Mouse (Mus musculus): ENCODE measurements at regions not wholly inside any gene's neighbourhood (a gene's known extent, or its start where the extent isn't known, plus 50 kb on each side); places are given as distances from the start of the nearest gene placed in this dataset.

GRCm38 (mm10) chr7:125024944-125025343 lies 419.5 kb upstream of the Kdm8 start:
- no peak for DNase-seq (ENCODE audit: low spot score)

- no peak for DNase-seq (ENCODE audit: low spot score)
These were observed 410.7 kb upstream of the Kdm8 start for GRCm38 (mm10) chr7:125033778-125034177.

GRCm38 (mm10) chr7:125034196-125034595 lies 410.3 kb upstream of the Kdm8 start:
- DNase-seq (ENCODE audit: low spot score) = peak; percentile 19

GRCm38 (mm10) chr7:125036098-125036991 lies 408.1 kb upstream of the Kdm8 start:
- DNase-seq (ENCODE audit: low spot score) = peak; percentile 75

- peak; percentile 84 for DNase-seq (ENCODE audit: low spot score)
These were observed 405.6 kb upstream of the Kdm8 start for GRCm38 (mm10) chr7:125038840-125039239.

- DNase-seq (ENCODE audit: low spot score) = no peak
These were observed 388.4 kb upstream of the Kdm8 start for GRCm38 (mm10) chr7:125055951-125056625.

GRCm38 (mm10) chr7:125102464-125102863 lies 342.0 kb upstream of the Kdm8 start:
- no peak for DNase-seq (ENCODE audit: low spot score)

- no peak for DNase-seq (ENCODE audit: low spot score)
These were observed 340.5 kb upstream of the Kdm8 start for GRCm38 (mm10) chr7:125104011-125104410.

- peak; percentile 22 for DNase-seq (ENCODE audit: low spot score)
These were observed 331.6 kb upstream of the Kdm8 start for GRCm38 (mm10) chr7:125112820-125113273.

- peak; percentile 6 for DNase-seq (ENCODE audit: low spot score)
These were observed 329.0 kb upstream of the Kdm8 start for GRCm38 (mm10) chr7:125115322-125115996.

GRCm38 (mm10) chr7:125117173-125117572 lies 327.3 kb upstream of the Kdm8 start:
- no peak for DNase-seq (ENCODE audit: low spot score)

- no peak for DNase-seq (ENCODE audit: low spot score)
These were observed 315.3 kb upstream of the Kdm8 start for GRCm38 (mm10) chr7:125129187-125129586.

GRCm38 (mm10) chr7:125131968-125132367 lies 312.5 kb upstream of the Kdm8 start:
- DNase-seq (ENCODE audit: low spot score) = no peak

GRCm38 (mm10) chr7:125138607-125139006 lies 305.9 kb upstream of the Kdm8 start:
- no peak for DNase-seq (ENCODE audit: low spot score)

- DNase-seq (ENCODE audit: low spot score) = no peak
These were observed 305.3 kb upstream of the Kdm8 start for GRCm38 (mm10) chr7:125139196-125139595.

- DNase-seq (ENCODE audit: low spot score) = no peak
These were observed 303.6 kb upstream of the Kdm8 start for GRCm38 (mm10) chr7:125140854-125141253.

- DNase-seq (ENCODE audit: low spot score) = no peak
These were observed 302.6 kb upstream of the Kdm8 start for GRCm38 (mm10) chr7:125141864-125142263.

- no peak for DNase-seq (ENCODE audit: low spot score)
These were observed 298.5 kb upstream of the Kdm8 start for GRCm38 (mm10) chr7:125146025-125146424.

GRCm38 (mm10) chr7:125149151-125149550 lies 295.3 kb upstream of the Kdm8 start:
- DNase-seq (ENCODE audit: low spot score) = no peak

GRCm38 (mm10) chr7:125149740-125150139 lies 294.7 kb upstream of the Kdm8 start:
- no peak for DNase-seq (ENCODE audit: low spot score)

- no peak for DNase-seq (ENCODE audit: low spot score)
These were observed 292.2 kb upstream of the Kdm8 start for GRCm38 (mm10) chr7:125152281-125152680.

- DNase-seq (ENCODE audit: low spot score) = peak; percentile 7
These were observed 289.2 kb upstream of the Kdm8 start for GRCm38 (mm10) chr7:125155291-125155690.

All from retina, embryonic 14.5 days (tissue).